Mouse (Mus musculus): Measurements from ENCODE around the gene Marveld3.

The Marveld3 gene

DNA sequence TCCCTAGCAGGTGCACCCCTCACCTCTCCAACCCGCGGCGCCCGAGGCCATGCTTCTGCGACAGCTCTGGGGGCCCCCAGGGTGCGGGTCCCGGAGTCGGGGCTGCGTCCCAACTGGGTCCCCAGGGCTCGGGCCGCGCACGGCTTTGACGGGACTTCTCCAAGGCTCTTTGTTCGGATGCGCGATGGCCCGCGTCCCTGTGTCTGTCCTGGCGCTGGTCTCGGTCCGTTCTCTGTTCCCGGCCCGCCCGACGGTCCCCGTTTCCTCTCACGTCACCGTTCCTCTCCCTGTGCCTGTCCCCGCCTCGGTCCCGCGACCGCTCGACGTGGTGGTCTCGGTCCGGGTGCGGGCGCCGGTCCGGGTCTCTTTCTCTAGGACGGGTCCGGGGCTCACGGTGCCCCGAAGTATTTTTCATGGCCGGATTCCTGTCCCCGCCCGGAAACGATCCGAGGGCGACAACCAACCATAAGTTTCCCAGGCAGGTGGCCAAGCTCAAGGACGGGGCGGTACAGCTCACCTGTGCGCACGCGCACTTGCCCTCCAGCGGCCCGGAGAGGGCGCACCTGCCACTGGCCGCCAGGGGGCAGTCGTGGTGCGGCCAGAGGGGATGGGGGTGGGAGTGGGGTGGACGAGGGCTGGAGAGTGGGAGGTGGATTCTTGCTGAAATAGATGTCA, at the start of gene Marveld3:
Gene Marveld3 (minus strand): TSS at position 511 of the 675 bp plus-strand sequence.
- DNase-seq (ENCODE audit: low spot score), result peak; percentile 78

DNA sequence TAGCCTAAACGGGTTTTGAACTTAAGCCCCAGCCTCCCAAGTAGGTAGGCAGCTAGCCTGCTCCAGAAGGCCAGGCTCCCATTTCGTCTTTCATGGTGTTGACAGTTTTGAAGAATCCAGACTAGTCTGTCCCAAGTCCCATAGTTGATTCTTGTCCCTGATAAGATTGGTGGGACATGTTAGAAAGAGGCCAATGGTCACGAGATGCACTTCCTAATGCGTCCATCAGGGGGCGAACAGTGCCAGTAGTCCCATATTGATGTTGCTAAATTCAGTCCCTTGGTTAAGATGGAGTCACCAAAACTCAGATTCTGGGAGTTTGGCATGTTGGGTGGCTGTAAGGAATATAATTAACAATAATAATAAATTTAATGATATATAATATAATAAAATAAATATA, 48.9 kb upstream of the Marveld3 start:
- peak; percentile 80 for DNase-seq (ENCODE audit: low spot score)

DNA sequence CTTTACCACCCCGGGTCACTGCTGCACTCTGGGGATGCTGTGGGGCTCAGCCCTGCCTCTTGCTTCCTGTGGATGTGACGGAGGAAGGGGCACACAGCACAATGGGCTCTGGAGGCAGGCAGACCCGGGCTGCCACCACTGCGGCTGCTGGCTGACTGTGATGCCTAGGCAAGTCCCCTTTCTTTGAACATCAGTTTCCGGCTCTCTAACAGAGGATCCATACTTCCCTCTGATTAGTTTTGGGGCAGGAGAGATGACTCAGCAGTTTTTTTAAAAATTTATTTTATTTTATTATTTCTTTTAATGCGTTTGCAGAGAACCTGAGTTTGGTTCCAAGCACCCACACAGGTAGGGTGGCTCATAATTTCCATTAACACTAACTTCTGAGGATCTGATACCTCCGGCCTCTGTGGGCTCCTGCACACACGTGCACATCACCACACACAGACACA, 47.0 kb upstream of the Marveld3 start:
- no peak for DNase-seq (ENCODE audit: low spot score)

- DNase-seq (ENCODE audit: low spot score), result no peak
These were observed 46.4 kb upstream of the Marveld3 start for GRCm38 (mm10) chr8:110008228-110008994.

- DNase-seq (ENCODE audit: low spot score), result peak; percentile 31
These were observed 44.5 kb upstream of the Marveld3 start for GRCm38 (mm10) chr8:110006312-110007023.

- DNase-seq (ENCODE audit: low spot score), result no peak
These were observed 42.3 kb upstream of the Marveld3 start for GRCm38 (mm10) chr8:110004300-110004699.

GRCm38 (mm10) chr8:110002953-110003352, 41.0 kb upstream of the Marveld3 start:
- peak; percentile 45 for DNase-seq (ENCODE audit: low spot score)

GRCm38 (mm10) chr8:109999974-110000373, 38.0 kb upstream of the Marveld3 start:
- no peak for DNase-seq (ENCODE audit: low spot score)

- DNase-seq (ENCODE audit: low spot score), result no peak
These were observed 36.1 kb upstream of the Marveld3 start for GRCm38 (mm10) chr8:109998066-109998465.

DNA sequence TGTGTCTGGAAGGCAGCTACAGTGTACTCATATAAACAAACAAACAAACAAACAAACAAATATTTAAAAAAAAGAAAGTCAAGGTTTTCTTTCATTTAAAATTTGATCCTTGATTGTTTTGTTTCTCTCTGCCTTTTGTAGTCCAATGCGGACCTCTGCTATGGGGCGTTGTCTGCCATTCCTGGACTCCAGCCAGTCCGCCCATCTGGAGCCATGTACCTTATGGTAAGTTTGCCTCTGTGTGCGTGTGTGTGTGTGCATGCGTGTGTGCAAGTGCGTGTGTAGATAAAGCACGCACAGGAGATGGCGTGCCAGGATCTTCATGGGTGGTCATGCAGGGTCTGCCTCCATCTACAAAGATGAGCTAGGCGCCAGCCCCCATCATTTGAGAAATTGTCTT, 35.4 kb upstream of the Marveld3 start:
- no peak for DNase-seq (ENCODE audit: low spot score)

DNA sequence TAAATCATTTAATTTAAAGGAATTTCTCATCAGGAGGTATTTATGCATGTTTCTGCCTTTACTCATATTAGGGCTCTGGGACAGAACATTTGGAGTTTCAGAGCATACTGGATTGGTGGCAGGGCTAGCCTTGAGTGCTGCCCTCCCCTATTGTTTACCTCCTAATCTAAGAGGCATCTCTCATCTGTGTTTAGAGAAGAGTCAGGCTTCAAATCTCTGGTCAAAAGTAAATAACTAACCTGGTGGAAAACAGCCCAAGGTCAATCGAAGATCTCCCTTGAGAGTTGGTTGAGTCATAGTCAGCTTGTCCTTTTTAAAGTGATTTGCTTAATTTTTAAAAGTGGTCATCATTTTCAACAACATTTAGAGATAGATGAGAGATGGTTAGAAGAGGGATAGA, 30.9 kb upstream of the Marveld3 start:
- no peak for DNase-seq (ENCODE audit: low spot score)

GRCm38 (mm10) chr8:109992166-109992565, 30.2 kb upstream of the Marveld3 start:
- DNase-seq (ENCODE audit: low spot score), result no peak

GRCm38 (mm10) chr8:109990224-109990623, 28.2 kb upstream of the Marveld3 start, which contains the start of gene Tat:
Gene Tat (plus strand): TSS chr8:109990437.
- no peak for DNase-seq (ENCODE audit: low spot score)

- no peak for DNase-seq (ENCODE audit: low spot score)
These were observed 27.1 kb upstream of the Marveld3 start for GRCm38 (mm10) chr8:109989151-109989550.

DNA sequence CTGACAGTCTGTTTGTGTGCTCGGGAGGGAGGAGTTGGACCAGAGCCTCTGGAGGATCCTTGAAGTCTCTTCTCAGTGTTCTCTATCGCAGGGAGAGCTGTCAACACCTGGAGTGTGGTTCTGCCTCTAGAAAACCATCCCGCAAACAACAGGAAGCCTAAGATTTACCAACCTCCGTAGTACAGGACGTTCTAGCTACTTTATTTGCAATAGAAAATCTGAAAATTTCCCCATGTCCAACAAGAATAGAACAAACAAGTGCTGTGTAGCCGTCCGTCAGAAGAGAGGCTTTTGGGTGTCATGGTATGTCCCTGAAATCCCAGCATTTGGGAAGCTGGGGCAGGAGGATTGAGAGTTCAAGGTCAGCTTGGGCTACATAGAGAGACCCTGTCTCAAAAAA, 25.8 kb upstream of the Marveld3 start:
- DNase-seq (ENCODE audit: low spot score), result no peak

DNA sequence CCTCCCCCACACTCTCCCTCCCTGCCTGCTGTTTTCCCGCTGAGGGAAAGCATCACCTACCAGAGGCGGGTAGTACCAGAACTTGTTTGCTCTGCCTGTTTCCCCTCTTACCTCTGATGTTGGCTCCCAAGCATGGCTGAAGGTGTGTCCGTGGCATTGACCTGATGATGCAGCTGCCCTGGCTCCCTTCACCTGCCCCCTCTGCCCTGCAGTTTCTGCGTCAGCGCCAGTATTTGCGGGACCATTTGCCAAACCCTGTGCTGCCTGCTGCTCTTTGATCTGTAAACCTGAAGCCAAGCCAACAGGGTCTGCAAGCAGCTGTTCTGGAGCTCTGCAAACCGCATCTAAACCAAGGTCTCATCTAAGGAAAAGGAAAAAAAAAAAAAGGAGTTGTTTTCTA, 24.4 kb upstream of the Marveld3 start:
- no peak for DNase-seq (ENCODE audit: low spot score)

- DNase-seq (ENCODE audit: low spot score), result no peak
These were observed 21.9 kb upstream of the Marveld3 start for GRCm38 (mm10) chr8:109983944-109984343.

DNA sequence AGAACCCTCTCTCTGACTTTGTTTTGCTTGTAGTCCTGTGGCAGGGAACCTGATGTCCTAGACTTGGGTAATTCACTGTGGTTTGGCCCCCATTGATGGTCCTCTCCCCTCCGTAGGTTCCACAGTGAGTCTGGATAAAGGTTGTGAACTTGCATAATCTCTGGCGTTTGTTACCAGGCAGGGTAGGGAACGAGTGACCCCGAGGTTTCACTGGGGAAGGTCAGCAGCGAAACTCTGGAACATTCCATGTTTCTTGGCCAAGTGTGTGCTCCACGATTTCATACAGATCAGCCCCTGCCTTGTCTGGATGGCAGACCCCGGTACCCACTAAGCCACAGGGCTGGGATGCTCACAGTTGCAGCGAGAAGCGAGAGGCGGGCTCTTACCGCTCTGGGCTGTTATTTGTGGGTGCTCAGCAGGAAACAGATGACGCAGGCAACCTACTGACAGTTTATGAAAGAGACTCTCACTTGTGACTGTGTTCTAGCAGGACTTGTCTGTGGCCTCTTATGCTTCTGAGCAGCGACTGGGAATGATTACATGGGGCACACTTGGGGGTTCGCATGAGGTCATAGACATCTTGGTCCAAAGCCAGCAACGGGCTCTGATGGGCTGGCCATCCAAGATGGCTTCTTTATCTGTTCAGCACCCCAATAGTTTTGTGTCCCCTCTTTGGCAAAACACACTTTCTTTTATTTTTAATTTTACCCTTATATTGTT, 20.5 kb upstream of the Marveld3 start:
- no peak for DNase-seq (ENCODE audit: low spot score)

- DNase-seq (ENCODE audit: low spot score), result no peak
These were observed 17.3 kb upstream of the Marveld3 start for GRCm38 (mm10) chr8:109979339-109979738.

- DNase-seq (ENCODE audit: low spot score), result no peak
These were observed 10.9 kb upstream of the Marveld3 start for GRCm38 (mm10) chr8:109972901-109973300.

DNA sequence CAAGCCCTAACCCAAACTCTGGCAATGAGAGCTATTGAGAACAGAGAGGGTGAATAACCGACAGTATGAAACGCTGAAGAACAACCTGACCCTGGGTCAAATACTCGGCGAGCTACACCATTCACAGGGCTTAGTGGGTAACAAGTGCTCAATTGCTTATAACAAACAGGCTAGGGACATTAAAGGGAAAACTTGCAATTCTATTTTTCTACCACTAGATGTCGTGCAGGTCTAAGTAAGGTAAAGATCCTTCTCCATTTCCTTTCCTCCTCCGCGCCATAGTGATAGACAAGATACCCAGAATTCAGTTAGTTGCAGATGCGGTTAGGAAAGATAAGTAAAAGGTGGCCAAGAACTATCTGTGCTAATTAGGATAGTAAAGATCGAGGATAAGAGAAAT, 8.3 kb upstream of the Marveld3 start:
- peak; percentile 88 for DNase-seq (ENCODE audit: low spot score)

GRCm38 (mm10) chr8:109968837-109969236, 6.8 kb upstream of the Marveld3 start:
- no peak for DNase-seq (ENCODE audit: low spot score)
